Mouse (Mus musculus): ENCODE measurements around the gene Lrrn1.

Gene Lrrn1

DNA sequence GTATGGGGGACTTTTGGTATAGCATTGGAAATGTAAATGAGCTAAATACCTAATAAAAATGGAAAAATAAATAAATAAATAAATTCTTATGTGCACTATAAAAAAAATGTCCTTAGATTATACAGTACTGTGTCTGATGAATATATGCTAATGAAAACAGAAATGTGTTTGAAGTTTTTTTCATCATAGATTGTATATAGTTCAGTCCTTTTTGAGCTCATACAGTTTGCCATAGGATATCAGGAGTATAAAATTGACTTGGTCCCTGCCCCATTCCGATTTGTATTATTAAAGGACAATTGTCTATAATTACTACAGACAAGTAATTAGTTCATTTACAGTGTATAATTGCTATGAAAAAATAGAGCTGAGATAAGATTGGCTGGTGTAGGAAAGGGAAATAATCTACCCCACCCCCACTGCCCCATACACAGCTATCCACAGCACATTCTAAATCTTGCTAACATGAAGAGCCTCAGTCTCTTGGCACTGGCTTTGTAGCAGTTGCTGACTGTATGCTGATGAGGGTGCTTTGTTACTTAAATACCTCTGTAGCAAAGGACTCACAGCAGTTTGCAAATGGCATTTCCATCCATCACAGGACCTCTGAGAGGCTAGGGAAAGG is 54.3 kb downstream of the Lrrn1 start:
- no peak for DNase-seq

DNA sequence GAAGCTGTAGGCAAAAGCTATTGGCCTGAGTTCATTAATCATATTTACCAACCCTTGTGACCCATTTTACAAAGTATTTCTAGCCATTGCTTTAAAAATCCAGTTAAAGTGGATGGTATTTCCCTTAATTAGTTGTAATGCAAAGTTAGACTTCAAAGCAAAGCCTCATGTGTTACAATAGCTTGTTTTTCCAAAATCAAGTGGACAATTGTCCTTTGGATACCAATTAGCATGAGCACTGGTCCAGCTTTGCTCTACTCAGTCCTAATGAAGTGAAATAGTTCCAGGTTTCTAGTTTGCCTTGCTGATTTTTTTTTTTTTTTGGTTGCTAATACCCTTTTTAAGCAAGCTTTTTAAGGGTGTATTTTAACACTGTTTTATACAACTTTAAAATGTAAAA is 75.6 kb downstream of the Lrrn1 start:
- no peak for DNase-seq

DNA sequence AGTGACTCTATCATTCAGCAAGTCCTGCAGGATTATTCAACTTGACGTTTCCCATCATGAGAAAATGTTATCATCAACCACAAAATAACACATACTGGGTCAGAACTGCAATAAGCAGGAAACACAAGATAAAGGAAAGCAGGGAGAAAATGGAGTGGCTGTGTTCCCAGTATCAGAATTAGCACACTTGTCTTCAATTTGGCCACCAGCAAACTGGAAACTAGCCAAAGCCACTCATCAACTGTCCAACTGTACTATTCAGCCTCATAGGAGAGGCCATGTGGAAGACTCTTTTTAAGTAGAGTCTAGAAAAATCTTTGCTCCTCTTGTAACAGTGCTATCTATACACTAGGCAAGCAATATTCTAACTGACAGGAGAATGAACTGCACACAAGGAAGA is 84.7 kb downstream of the Lrrn1 start:
- DNase-seq: peak; percentile 8
